Mouse (Mus musculus) Patski (cell line): ENCODE data around the gene Ltb4r1. TPM values are rescaled to one million over a fixed set of nuclear protein-coding genes. Genes with fewer than 3 reads are reported as not detected.

Experiments
- ATAC-seq: fragments of 100-300 bp; one replicate; pipeline ENCODE4 v1.8.0; 2021
- CTCF ChIA-PET: fragments of 350-600 bp; sonication (Branson Sonifier 250); formaldehyde crosslinking; loops from one replicate; lab custom pipeline; 2022; ENCODE audit warnings: inconsistent platforms; lab: Charles Lee
- POLR2A ChIA-PET: fragments of 350-600 bp; sonication (Branson Sonifier 250); formaldehyde crosslinking; loops from one replicate; lab custom pipeline; 2022; ENCODE audit warnings: antibody characterized with exemption, inconsistent platforms; lab: Charles Lee
- DNase-seq: peaks from one replicate; pipeline ENCODE4 v3.0.0-alpha.2; 2011; ENCODE audit warnings: low read depth, low spot score
- H3K27me3 ChIP-seq: fragments of 371-371 bp; one replicate; pipeline ENCODE4 v1.5.1; 2021
- CTCF ChIP-seq: fragments of 100-300 bp; IDR thresholded peaks from one replicate; pipeline ENCODE4 v1.5.1; 2021
- in situ Hi-C: fragments of 300-500 bp; cut with MboI; formaldehyde crosslinking; loops from 3 replicates; pipeline ENCODE4 v1.11.1; 2018; ENCODE audit warnings: low pct_unique_long_range_greater_than_20kb, mixed read lengths
- polyA plus RNA-seq: library from polyadenylated mRNA; unstranded; gene quantifications from one replicate; pipeline ENCODE4 v1.2.3, GENCODE M21; 2021

Gene Ltb4r1
- polyA plus RNA-seq, 1 experiment from 2014 or later = not detected

GRCm38 (mm10) chr14:55782361-55782960 is 16.7 kb downstream of the Ltb4r1 start:
- TF ChIP-seq CTCF = no peak
- DNase-seq = no peak
- H3K27me3 ChIP-seq = peaks cover 45% of the 10 kb centered on the region
- no peak for ATAC-seq
- CTCF ChIA-PET = interaction anchor here (2.3 kb wide), 1 partner anchor 81 kb away, joined by 14 read pairs; no protein-coding TSS in a partner anchor
- POLR2A ChIA-PET = no interaction called here
- in situ Hi-C loops = no loop called here

GRCm38 (mm10) chr14:55783171-55783957 is 17.6 kb downstream of the Ltb4r1 start:
- ChIA-PET POLR2A (no interaction called here), CTCF (no interaction called here)
- in situ Hi-C loops = no loop called here
- no peak for TF ChIP-seq CTCF
- no peak for DNase-seq
- H3K27me3 ChIP-seq = peaks cover 54% of the 10 kb centered on the region
- no peak for ATAC-seq

GRCm38 (mm10) chr14:55783958-55784235 is 18.1 kb downstream of the Ltb4r1 start, which contains the start of gene Adcy4:
Gene Adcy4 (minus strand): TSS chr14:55784095.
- ATAC-seq (no peak), DNase-seq (no peak)
- H3K27me3 ChIP-seq = peaks cover 55% of the 10 kb centered on the region
- ChIA-PET CTCF (no interaction called here), POLR2A (no interaction called here)
- TF ChIP-seq CTCF = no peak
- in situ Hi-C loops = no loop called here

- in situ Hi-C loops = no loop called here
- ChIA-PET POLR2A (no interaction called here), CTCF (no interaction called here)
- TF ChIP-seq CTCF = no peak
- DNase-seq = no peak
- ATAC-seq = no peak
- peaks cover 52% of the 10 kb centered on the region for H3K27me3 ChIP-seq
These were observed 19.4 kb downstream of the Ltb4r1 start for GRCm38 (mm10) chr14:55785195-55785594.

- in situ Hi-C loops = no loop called here
- ChIA-PET POLR2A (no interaction called here), CTCF (no interaction called here)
- TF ChIP-seq CTCF = no peak
- DNase-seq (no peak), ATAC-seq (no peak)
- H3K27me3 ChIP-seq = peaks cover 56% of the 10 kb centered on the region
These were observed 22.0 kb downstream of the Ltb4r1 start for GRCm38 (mm10) chr14:55787731-55788130.

GRCm38 (mm10) chr14:55788256-55789050 is 22.7 kb downstream of the Ltb4r1 start, which contains the start of gene Ripk3:
Gene Ripk3 (minus strand): TSS chr14:55788865.
- CTCF ChIA-PET = no interaction called here
- no peak for TF ChIP-seq CTCF
- peaks cover 49% of the 10 kb centered on the region for H3K27me3 ChIP-seq
- in situ Hi-C loops = no loop called here
- DNase-seq = no peak
- POLR2A ChIA-PET = no interaction called here
- ATAC-seq = no peak

GRCm38 (mm10) chr14:55793461-55793860 is 27.7 kb downstream of the Ltb4r1 start:
- no peak for ATAC-seq
- POLR2A ChIA-PET = no interaction called here
- H3K27me3 ChIP-seq = peaks cover 12% of the 10 kb centered on the region
- CTCF ChIA-PET = interaction anchor here (1.0 to 1.4 kb wide), 2 partner anchors 12 to 72 kb away, joined by 3 to 5 read pairs; no protein-coding TSS in a partner anchor
- in situ Hi-C loops = no loop called here
- no peak for TF ChIP-seq CTCF
- no peak for DNase-seq

- ATAC-seq = no peak
- POLR2A ChIA-PET = no interaction called here
- in situ Hi-C loops = no loop called here
- no peak for TF ChIP-seq CTCF
- peaks cover 12% of the 10 kb centered on the region for H3K27me3 ChIP-seq
- no peak for DNase-seq
- CTCF ChIA-PET = interaction anchor here (1.0 to 1.4 kb wide), 2 partner anchors 13 to 71 kb away, joined by 3 to 5 read pairs; no protein-coding TSS in a partner anchor
These were observed 28.2 kb downstream of the Ltb4r1 start for GRCm38 (mm10) chr14:55793946-55794345.

GRCm38 (mm10) chr14:55795380-55796163 is 29.8 kb downstream of the Ltb4r1 start:
- ATAC-seq = no peak
- in situ Hi-C loops = no loop called here
- ChIA-PET CTCF (no interaction called here), POLR2A (interaction anchor here (0.6 to 1.1 kb wide), 2 partner anchors 22 to 1129 kb away, joined by 3 read pairs; no protein-coding TSS in a partner anchor)
- no peak for TF ChIP-seq CTCF
- no peak for DNase-seq
- peaks cover 7% of the 10 kb centered on the region for H3K27me3 ChIP-seq

- no peak for DNase-seq
- CTCF ChIA-PET = interaction anchor here (1.3 kb wide), 2 partner anchors 33 to 36 kb away, joined by 3 read pairs; no protein-coding TSS in a partner anchor
- no peak for ATAC-seq
- in situ Hi-C loops = no loop called here
- POLR2A ChIA-PET = no interaction called here
- peaks cover 8% of the 10 kb centered on the region for H3K27me3 ChIP-seq
- TF ChIP-seq CTCF = no peak
These were observed 49.1 kb downstream of the Ltb4r1 start for GRCm38 (mm10) chr14:55814885-55815284.
